Mouse (Mus musculus): ENCODE data around the gene Tmem248. TPM values are rescaled to one million over a fixed set of nuclear protein-coding genes. Genes with fewer than 3 reads are reported as not detected.

Gene Tmem248
- polyA plus RNA-seq (2014; fragmentation: Nextera tagmentation; extraction: Ambion mirVana) = 33.7 and 36.7 TPM in 2 replicates

DNA sequence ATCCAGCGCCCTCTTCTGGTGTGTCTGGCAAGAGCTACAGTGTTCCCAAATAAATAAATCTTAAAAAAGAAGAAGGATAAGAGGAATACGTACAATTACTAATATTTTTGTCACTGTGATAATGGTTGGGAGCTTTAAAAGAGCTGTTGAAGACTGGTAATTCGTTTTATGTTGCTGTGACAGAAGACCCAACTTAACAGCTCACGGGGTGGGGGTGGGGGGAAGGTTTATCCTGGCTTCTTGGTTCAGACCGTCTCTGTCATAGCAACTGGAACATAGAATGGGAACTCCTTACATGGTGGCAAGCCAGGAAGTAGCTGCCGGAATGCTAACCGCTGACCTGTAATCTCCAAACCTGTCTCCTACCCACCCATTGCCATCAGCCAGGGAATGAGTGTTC lies at the start of gene Tmem248:
Tmem248 (plus strand) TSS at position 301 of the 400 bp plus-strand sequence.
- no peak within 1 kb of the TSS for H3K27ac ChIP-seq (ENCODE audit: low read length)
- 81% methylated on average over 7 of the region's 7 CpGs for WGBS
- no peak within 1 kb of the TSS for H3K4me3 ChIP-seq (ENCODE audit: low read depth, low read length)
- peaks cover 6% of the 10 kb centered on the region; the same call in 1 of the 2 replicates for H3K9me3 ChIP-seq (ENCODE audit: control insufficient read depth, low read depth, low read length)
- no peaks in the 10 kb centered on the region for H3K27me3 ChIP-seq (ENCODE audit: control insufficient read depth, insufficient read depth, low read length)
- no peak within 1 kb of the TSS for H3K9ac ChIP-seq (replicated peaks; ENCODE audit: low read depth, low read length)
- no peak for ATAC-seq (ENCODE audit: insufficient number of reproducible peaks, insufficient read depth, low FRiP score, low read depth)
- H3K36me3 ChIP-seq (ENCODE audit: control insufficient read depth, insufficient read depth, low read length) = peaks cover 12% of the 10 kb centered on the region
- no peaks in the 10 kb centered on the region for H3K4me1 ChIP-seq (ENCODE audit: control insufficient read depth, insufficient read depth, low read length)
- H3K4me2 ChIP-seq (replicated peaks; ENCODE audit: low read depth, low read length) = no peak within 1 kb of the TSS

- no peak for ATAC-seq (ENCODE audit: insufficient number of reproducible peaks, insufficient read depth, low FRiP score, low read depth)
- Histone ChIP-seq H3K4me1 (ENCODE audit: control insufficient read depth, insufficient read depth, low read length) (peaks cover 12% of the 10 kb centered on the region; the same call in 1 of the 2 replicates), H3K9ac (replicated peaks; ENCODE audit: low read depth, low read length) (no peak overlapping the region), H3K4me3 (ENCODE audit: low read depth, low read length) (no peak overlapping the region), H3K4me2 (replicated peaks; ENCODE audit: low read depth, low read length) (no peak overlapping the region), H3K27ac (ENCODE audit: low read length) (no peak overlapping the region), H3K9me3 (ENCODE audit: control insufficient read depth, low read depth, low read length) (no peaks in the 10 kb centered on the region), H3K36me3 (ENCODE audit: control insufficient read depth, insufficient read depth, low read length) (no peaks in the 10 kb centered on the region), H3K27me3 (ENCODE audit: control insufficient read depth, insufficient read depth, low read length) (no peaks in the 10 kb centered on the region)
- whole genome bisulfite sequencing = 40% methylated on average over 6 of the region's 6 CpGs
These were observed 47.8 kb upstream of the Tmem248 start for GRCm38 (mm10) chr5:130169109-130169508.

GRCm38 (mm10) chr5:130170666-130171422 lies 46.0 kb upstream of the Tmem248 start:
- 14% methylated on average over 6 of the region's 6 CpGs for WGBS
- H3K9me3 ChIP-seq (ENCODE audit: control insufficient read depth, low read depth, low read length) = no peaks in the 10 kb centered on the region
- peaks cover 12% of the 10 kb centered on the region; the same call in 1 of the 2 replicates for H3K4me1 ChIP-seq (ENCODE audit: control insufficient read depth, insufficient read depth, low read length)
- peak overlapping the region; percentile 80 for H3K4me2 ChIP-seq (replicated peaks; ENCODE audit: low read depth, low read length)
- no peaks in the 10 kb centered on the region for H3K36me3 ChIP-seq (ENCODE audit: control insufficient read depth, insufficient read depth, low read length)
- H3K9ac ChIP-seq (replicated peaks; ENCODE audit: low read depth, low read length) = peak overlapping the region; percentile 82
- H3K27ac ChIP-seq (ENCODE audit: low read length) = peak overlapping the region; percentile 79
- H3K4me3 ChIP-seq (ENCODE audit: low read depth, low read length) = peak overlapping the region; percentile 96
- H3K27me3 ChIP-seq (ENCODE audit: control insufficient read depth, insufficient read depth, low read length) = no peaks in the 10 kb centered on the region
- ATAC-seq (ENCODE audit: insufficient number of reproducible peaks, insufficient read depth, low FRiP score, low read depth) = peak; percentile 34; the same call in 1 of the 2 replicates

- Histone ChIP-seq H3K27me3 (ENCODE audit: control insufficient read depth, insufficient read depth, low read length) (no peaks in the 10 kb centered on the region), H3K4me2 (replicated peaks; ENCODE audit: low read depth, low read length) (peak within 1 kb of the TSS; percentile 80), H3K36me3 (ENCODE audit: control insufficient read depth, insufficient read depth, low read length) (no peaks in the 10 kb centered on the region), H3K4me1 (ENCODE audit: control insufficient read depth, insufficient read depth, low read length) (peaks cover 12% of the 10 kb centered on the region; the same call in 1 of the 2 replicates), H3K27ac (ENCODE audit: low read length) (peak within 1 kb of the TSS; percentile 79), H3K4me3 (ENCODE audit: low read depth, low read length) (peak within 1 kb of the TSS; percentile 96), H3K9ac (replicated peaks; ENCODE audit: low read depth, low read length) (peak within 1 kb of the TSS; percentile 82), H3K9me3 (ENCODE audit: control insufficient read depth, low read depth, low read length) (no peaks in the 10 kb centered on the region)
- WGBS = under 1% methylated on average over 57 of the region's 62 CpGs
- peak; percentile 93 for ATAC-seq (ENCODE audit: insufficient number of reproducible peaks, insufficient read depth, low FRiP score, low read depth)
These were observed 45.4 kb upstream of the Tmem248 start, which contains the start of gene Rabgef1 for GRCm38 (mm10) chr5:130171423-130171954. Gene Rabgef1, plus strand, starts transcription at chr5:130171798.

DNA sequence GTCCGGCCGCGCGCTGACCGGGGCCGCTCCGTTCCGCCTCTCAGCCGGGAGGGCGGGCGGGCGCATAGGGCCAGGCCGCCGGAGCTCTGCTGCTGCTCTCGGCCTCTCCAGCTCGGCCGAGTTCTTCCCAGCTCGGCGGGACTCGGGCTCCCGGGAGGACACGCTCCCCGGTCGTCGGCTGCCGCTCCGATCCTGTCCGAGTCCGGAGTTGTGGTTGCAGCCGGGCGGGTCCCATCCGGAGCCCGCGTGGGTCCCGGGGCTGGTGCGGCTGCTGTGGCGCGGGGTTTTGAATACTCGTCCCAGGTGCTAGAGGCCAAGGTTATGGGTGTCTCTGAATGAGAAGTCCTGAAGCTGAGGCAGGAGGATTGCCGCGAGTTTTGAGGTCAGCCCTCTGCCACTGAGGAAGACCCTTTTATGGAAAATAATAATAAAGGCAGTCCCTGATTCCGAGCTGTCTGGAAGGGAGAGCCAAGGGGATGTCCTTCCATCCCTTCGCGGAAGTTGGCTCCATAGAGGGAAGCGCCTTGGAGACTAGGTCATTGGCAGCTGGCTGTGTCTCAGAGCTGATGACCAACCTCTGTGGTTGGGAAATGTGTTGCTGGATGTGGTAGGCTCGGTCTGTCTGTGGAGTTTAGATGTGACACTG lies 44.8 kb upstream of the Tmem248 start:
- H3K36me3 ChIP-seq (ENCODE audit: control insufficient read depth, insufficient read depth, low read length) = no peaks in the 10 kb centered on the region
- peak overlapping the region; percentile 79 for H3K27ac ChIP-seq (ENCODE audit: low read length)
- H3K4me2 ChIP-seq (replicated peaks; ENCODE audit: low read depth, low read length) = peak overlapping the region; percentile 63
- peak overlapping the region; percentile 96 for H3K4me3 ChIP-seq (ENCODE audit: low read depth, low read length)
- H3K9ac ChIP-seq (replicated peaks; ENCODE audit: low read depth, low read length) = peak overlapping the region; percentile 82
- H3K9me3 ChIP-seq (ENCODE audit: control insufficient read depth, low read depth, low read length) = no peaks in the 10 kb centered on the region
- 1% methylated on average over 35 of the region's 46 CpGs for WGBS
- no peaks in the 10 kb centered on the region for H3K27me3 ChIP-seq (ENCODE audit: control insufficient read depth, insufficient read depth, low read length)
- peak; percentile 19 for ATAC-seq (ENCODE audit: insufficient number of reproducible peaks, insufficient read depth, low FRiP score, low read depth)
- peaks cover 12% of the 10 kb centered on the region; the same call in 1 of the 2 replicates for H3K4me1 ChIP-seq (ENCODE audit: control insufficient read depth, insufficient read depth, low read length)

DNA sequence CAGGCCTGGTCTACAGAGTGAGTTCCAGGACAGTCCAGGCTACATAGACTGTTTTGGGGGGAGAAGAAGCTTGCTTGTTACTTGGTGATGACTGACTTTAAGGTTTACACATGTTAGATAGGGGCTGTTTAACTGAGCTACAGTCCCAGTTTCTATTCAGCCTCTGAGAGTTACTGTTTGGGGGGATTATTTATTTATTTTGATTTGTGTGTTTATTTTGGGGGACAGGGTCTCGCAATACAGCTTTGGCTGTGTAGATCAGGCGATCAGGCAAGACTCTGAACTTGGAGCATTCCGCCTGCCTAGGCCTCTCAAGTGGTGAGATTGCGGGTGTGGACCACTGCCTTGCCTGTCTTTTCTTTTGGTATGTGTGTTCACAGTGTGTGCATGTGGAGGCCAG lies 43.9 kb upstream of the Tmem248 start:
- Histone ChIP-seq H3K27ac (ENCODE audit: low read length) (no peak overlapping the region), H3K4me1 (ENCODE audit: control insufficient read depth, insufficient read depth, low read length) (peaks cover 16% of the 10 kb centered on the region; the same call in 1 of the 2 replicates), H3K4me3 (ENCODE audit: low read depth, low read length) (peak overlapping the region; percentile 96; the same call in 1 of the 2 replicates), H3K9ac (replicated peaks; ENCODE audit: low read depth, low read length) (no peak overlapping the region), H3K36me3 (ENCODE audit: control insufficient read depth, insufficient read depth, low read length) (no peaks in the 10 kb centered on the region), H3K4me2 (replicated peaks; ENCODE audit: low read depth, low read length) (peak overlapping the region; percentile 63), H3K9me3 (ENCODE audit: control insufficient read depth, low read depth, low read length) (no peaks in the 10 kb centered on the region), H3K27me3 (ENCODE audit: control insufficient read depth, insufficient read depth, low read length) (no peaks in the 10 kb centered on the region)
- 79% methylated on average over 4 of the region's 4 CpGs for WGBS
- ATAC-seq (ENCODE audit: insufficient number of reproducible peaks, insufficient read depth, low FRiP score, low read depth) = no peak

DNA sequence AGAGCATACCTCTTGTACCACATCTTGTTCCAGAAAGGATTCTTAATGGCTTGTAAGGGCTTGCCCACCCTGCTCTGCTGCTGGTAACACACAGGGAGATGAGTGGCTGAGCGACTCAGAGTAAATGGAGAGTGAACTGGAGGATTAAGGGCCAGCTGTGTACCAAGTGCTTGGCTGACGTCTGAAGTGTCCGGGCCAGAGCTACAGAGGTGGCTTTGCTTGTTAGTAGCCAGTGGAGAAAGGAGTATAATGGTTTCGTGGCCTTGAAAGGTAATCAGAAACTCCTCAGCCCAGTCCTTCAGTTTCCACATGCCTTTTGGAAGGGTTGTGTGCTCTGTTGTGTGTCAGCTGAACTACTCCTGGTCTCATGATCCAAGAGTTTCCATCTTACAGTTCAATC lies 39.0 kb upstream of the Tmem248 start:
- Histone ChIP-seq H3K4me2 (replicated peaks; ENCODE audit: low read depth, low read length) (no peak overlapping the region), H3K4me3 (ENCODE audit: low read depth, low read length) (no peak overlapping the region), H3K9ac (replicated peaks; ENCODE audit: low read depth, low read length) (no peak overlapping the region), H3K36me3 (ENCODE audit: control insufficient read depth, insufficient read depth, low read length) (no peaks in the 10 kb centered on the region), H3K27me3 (ENCODE audit: control insufficient read depth, insufficient read depth, low read length) (no peaks in the 10 kb centered on the region), H3K27ac (ENCODE audit: low read length) (no peak overlapping the region), H3K4me1 (ENCODE audit: control insufficient read depth, insufficient read depth, low read length) (peaks cover 18% of the 10 kb centered on the region), H3K9me3 (ENCODE audit: control insufficient read depth, low read depth, low read length) (no peaks in the 10 kb centered on the region)
- 48% methylated on average over 4 of the region's 4 CpGs for WGBS
- ATAC-seq (ENCODE audit: insufficient number of reproducible peaks, insufficient read depth, low FRiP score, low read depth) = no peak

DNA sequence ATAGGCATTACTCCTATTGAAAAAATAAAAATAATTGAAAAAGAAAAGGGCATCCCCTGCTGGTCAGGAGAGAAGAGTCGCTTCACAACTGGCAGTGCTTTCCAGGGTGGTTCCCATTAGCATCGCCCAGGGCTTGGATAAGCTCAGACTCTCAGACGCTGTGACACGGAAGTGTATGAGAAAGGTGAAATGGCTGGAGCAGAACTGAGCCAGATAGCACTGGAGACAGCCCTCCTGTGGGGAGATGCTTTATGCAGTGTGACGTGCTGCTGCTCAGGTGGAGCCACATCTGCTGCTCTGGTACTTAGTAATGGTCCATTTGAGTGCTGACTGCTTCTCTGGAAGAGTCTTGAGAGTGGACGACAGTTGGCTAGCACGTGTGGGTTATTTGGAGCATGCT lies 36.5 kb upstream of the Tmem248 start:
- H3K9me3 ChIP-seq (ENCODE audit: control insufficient read depth, low read depth, low read length) = no peaks in the 10 kb centered on the region
- 68% methylated on average over 7 of the region's 7 CpGs for WGBS
- no peak for ATAC-seq (ENCODE audit: insufficient number of reproducible peaks, insufficient read depth, low FRiP score, low read depth)

More for the DNA sequence above, 36.5 kb upstream of the Tmem248 start:
- Histone ChIP-seq H3K4me2 (replicated peaks; ENCODE audit: low read depth, low read length) (no peak overlapping the region), H3K27ac (ENCODE audit: low read length) (no peak overlapping the region), H3K27me3 (ENCODE audit: control insufficient read depth, insufficient read depth, low read length) (no peaks in the 10 kb centered on the region), H3K4me1 (ENCODE audit: control insufficient read depth, insufficient read depth, low read length) (peaks cover 21% of the 10 kb centered on the region), H3K4me3 (ENCODE audit: low read depth, low read length) (no peak overlapping the region), H3K9ac (replicated peaks; ENCODE audit: low read depth, low read length) (no peak overlapping the region), H3K36me3 (ENCODE audit: control insufficient read depth, insufficient read depth, low read length) (no peaks in the 10 kb centered on the region)
